Mouse (Mus musculus) spleen, adult 2 months (tissue): ENCODE measurements around the gene Sar1b. TPM values are rescaled to one million over a fixed set of nuclear protein-coding genes. Genes with fewer than 3 reads are reported as not detected.

Experiments used
- DNase-seq, 2 experiments: peaks; one replicate each; pipeline versions ENCODE4 v3.0.0 to v3.0.0-alpha.2; 2012 to 2021; ENCODE audit warnings: low spot score in 2 of 2, low read depth in 1 of 2
- H3K27ac ChIP-seq: fragments of 200-500 bp; 2 replicates; pipeline ENCODE4 v1.5.1; 2012; ENCODE audit warnings: low read length, inconsistent platforms; ENCODE audit not compliant: insufficient read depth
- H3K27me3 ChIP-seq: fragments of 200-500 bp; 2 replicates; pipeline ENCODE4 v1.6.1; 2012; ENCODE audit warnings: mild to moderate bottlenecking, moderate library complexity, low read length, inconsistent platforms; ENCODE audit not compliant: control insufficient read depth, insufficient read depth
- H3K36me3 ChIP-seq: fragments of 200-500 bp; 2 replicates; pipeline ENCODE4 v1.6.1; 2012; ENCODE audit warnings: mild to moderate bottlenecking, low read length, inconsistent platforms; ENCODE audit not compliant: control insufficient read depth, insufficient read depth
- H3K4me1 ChIP-seq: fragments of 200-500 bp; 2 replicates; pipeline ENCODE4 v1.6.1; 2011; ENCODE audit warnings: inconsistent platforms; ENCODE audit not compliant: control insufficient read depth, insufficient read depth, insufficient read length
- H3K4me3 ChIP-seq: fragments of 200-500 bp; 2 replicates; pipeline ENCODE4 v1.5.1; 2011; ENCODE audit warnings: mild to moderate bottlenecking, inconsistent platforms; ENCODE audit not compliant: insufficient read depth, insufficient read length; ENCODE audit errors: extremely low read depth
- CTCF ChIP-seq: fragments of 200-500 bp; IDR thresholded peaks from 2 replicates; pipeline ENCODE4 v1.5.1; 2011; ENCODE audit warnings: mild to moderate bottlenecking, inconsistent platforms; ENCODE audit not compliant: insufficient read depth, insufficient read length, insufficient replicate concordance; ENCODE audit errors: extremely low read depth
- POLR2A ChIP-seq: fragments of 200-500 bp; IDR thresholded peaks from 2 replicates; pipeline ENCODE4 v1.6.1; 2011; ENCODE audit warnings: low read depth, low read length, inconsistent platforms
- WGBS: fragments of 180-500 bp; shearing (Covaris S2); methylation state at CpG from one replicate; pipeline ENCODE4 v1.1.7; 2018; 5-methylcytosine and 5-hydroxymethylcytosine counted together
- polyA plus RNA-seq: library from polyadenylated mRNA; depleted of rRNA; stranded (reverse); fragments of >200 nt; gene quantifications from 2 replicates; pipeline ENCODE4 v1.2.3, GENCODE M21; 2012

Sar1b gene
- polyA plus RNA-seq, 1 experiment = 5.4 TPM

GRCm38 (mm10) chr11:51805221-51805981 lies 41.9 kb downstream of the Sar1b start:
- peak overlapping the region; percentile 34; the same call in 1 of the 2 replicates for H3K4me3 ChIP-seq
- H3K27me3 ChIP-seq = no peaks in the 10 kb centered on the region
- TF ChIP-seq CTCF (no peak), POLR2A (peak; percentile 74; the same call in 1 of the 2 replicates)
- H3K27ac ChIP-seq = peak overlapping the region; percentile 43
- peaks cover 6% of the 10 kb centered on the region; the same call in 1 of the 2 replicates for H3K4me1 ChIP-seq
- peak; percentile 78 to 80 for DNase-seq
- no peaks in the 10 kb centered on the region for H3K36me3 ChIP-seq
- WGBS = 34% methylated on average over 17 of the region's 17 CpGs

GRCm38 (mm10) chr11:51807108-51807879 lies 43.8 kb downstream of the Sar1b start:
- TF ChIP-seq POLR2A (no peak), CTCF (no peak)
- 62% methylated on average over 13 of the region's 13 CpGs for WGBS
- Histone ChIP-seq H3K27ac (no peak overlapping the region), H3K4me3 (no peak overlapping the region), H3K27me3 (no peaks in the 10 kb centered on the region), H3K4me1 (no peaks in the 10 kb centered on the region; the same call in 1 of the 2 replicates), H3K36me3 (no peaks in the 10 kb centered on the region)
- no peak for DNase-seq

- H3K36me3 ChIP-seq = peaks cover 2% of the 10 kb centered on the region; the same call in 1 of the 2 replicates
- H3K4me1 ChIP-seq = no peaks in the 10 kb centered on the region; the same call in 1 of the 2 replicates
- H3K4me3 ChIP-seq = no peak overlapping the region
- H3K27me3 ChIP-seq = no peaks in the 10 kb centered on the region
- 67% methylated on average over 6 of the region's 6 CpGs for WGBS
- TF ChIP-seq POLR2A (no peak), CTCF (no peak)
- no peak overlapping the region for H3K27ac ChIP-seq
- peak in 1 of 2 experiments; percentile 50 for DNase-seq
Observed at GRCm38 (mm10) chr11:51809632-51810224, 46.2 kb downstream of the Sar1b start.

DNA sequence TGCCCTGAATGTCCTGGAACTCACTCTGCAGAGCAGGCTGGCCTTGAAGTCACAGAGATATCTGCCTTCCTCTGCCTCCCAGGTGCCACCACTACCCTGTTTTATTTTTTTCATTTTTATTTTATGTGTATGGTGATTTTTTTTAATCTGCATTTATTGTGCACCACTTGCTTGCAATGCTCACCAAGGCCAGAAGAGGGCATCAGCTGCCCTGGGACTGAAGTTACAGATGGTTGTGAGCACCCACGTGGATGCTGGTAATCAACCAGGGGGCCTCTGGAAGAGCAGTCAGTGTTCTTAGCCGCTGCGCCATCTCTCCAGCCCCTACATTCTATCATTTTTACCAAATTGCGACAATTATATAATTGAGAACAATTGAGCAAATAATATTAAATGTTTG lies 47.7 kb downstream of the Sar1b start:
- no peak for TF ChIP-seq POLR2A
- no peak for TF ChIP-seq CTCF
- Histone ChIP-seq H3K27me3 (no peaks in the 10 kb centered on the region), H3K4me1 (no peaks in the 10 kb centered on the region), H3K36me3 (peaks cover 14% of the 10 kb centered on the region), H3K27ac (no peak overlapping the region), H3K4me3 (no peak overlapping the region)
- 89% methylated on average over 4 of the region's 4 CpGs for WGBS
- no peak for DNase-seq

- H3K27ac ChIP-seq = no peak overlapping the region
- WGBS = 93% methylated on average over 8 of the region's 8 CpGs
- TF ChIP-seq CTCF (no peak), POLR2A (no peak)
Observed at GRCm38 (mm10) chr11:51812022-51812546, 48.6 kb downstream of the Sar1b start.

DNA sequence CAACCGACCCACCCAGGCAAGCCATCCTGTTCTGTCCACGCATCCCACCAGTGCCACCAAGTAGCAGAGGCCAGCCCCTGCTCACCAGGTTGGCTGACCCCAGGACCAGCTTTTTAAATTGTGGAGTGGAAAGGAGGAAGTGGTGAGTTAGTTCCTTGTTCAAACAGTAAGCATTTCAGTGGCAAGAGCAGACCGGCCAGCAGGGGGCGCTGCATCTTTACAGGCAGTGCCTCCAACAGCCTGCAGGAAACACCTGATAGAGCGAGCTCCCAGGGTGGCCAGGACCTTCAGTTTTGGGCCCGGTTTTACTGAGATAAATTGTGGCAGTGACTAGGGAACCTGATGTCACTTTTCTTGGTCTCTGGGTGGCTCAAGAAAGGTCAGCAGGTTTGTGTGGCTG lies 54.3 kb downstream of the Sar1b start:
- peaks cover 36% of the 10 kb centered on the region for H3K36me3 ChIP-seq
- H3K27ac ChIP-seq = peak overlapping the region; percentile 4; the same call in 1 of the 2 replicates

More at GRCm38 (mm10) chr11:51812022-51812546, 48.6 kb downstream of the Sar1b start:
- Histone ChIP-seq H3K4me1 (no peaks in the 10 kb centered on the region), H3K4me3 (no peak overlapping the region), H3K36me3 (peaks cover 23% of the 10 kb centered on the region), H3K27me3 (no peaks in the 10 kb centered on the region)
- DNase-seq = no peak

More for the DNA sequence above, 54.3 kb downstream of the Sar1b start:
- 13% methylated on average over 6 of the region's 6 CpGs for WGBS
- DNase-seq = peak; percentile 82 to 91
- TF ChIP-seq POLR2A (no peak), CTCF (peak; percentile 96)
- Histone ChIP-seq H3K27me3 (no peaks in the 10 kb centered on the region), H3K4me3 (no peak overlapping the region), H3K4me1 (peaks cover 3% of the 10 kb centered on the region; the same call in 1 of the 2 replicates)
